Mouse (Mus musculus) lung, embryonic 14.5 days (tissue): ENCODE data around the gene Cdk2ap2. TPM values are rescaled to one million over a fixed set of nuclear protein-coding genes. Genes with fewer than 3 reads are reported as not detected.

ENCODE experiments used
- ATAC-seq: fragments of 200-750 bp; cut with Nextera tagmentation; 2 replicates; pipeline ENCODE4 v1.8.0; 2017; ENCODE audit warnings: mild to moderate bottlenecking, moderate TSS enrichment, moderate library complexity; ENCODE audit not compliant: insufficient read depth
- DNase-seq: peaks from one replicate; pipeline ENCODE4 v3.0.0-alpha.2; 2015
- H3K27ac ChIP-seq: fragments of 300-500 bp; sonication (generic); 2 replicates; pipeline ENCODE4 v1.5.1; 2014; ENCODE audit warnings: low read depth, mild to moderate bottlenecking, moderate library complexity
- H3K27me3 ChIP-seq: fragments of 300-500 bp; sonication (generic); 2 replicates; pipeline ENCODE4 v1.6.1; 2014; ENCODE audit warnings: low read length, control low read depth; ENCODE audit not compliant: insufficient read depth
- H3K36me3 ChIP-seq: fragments of 300-500 bp; sonication (generic); 2 replicates; pipeline ENCODE4 v1.6.1; 2014; ENCODE audit warnings: control low read depth; ENCODE audit not compliant: insufficient read depth
- H3K4me1 ChIP-seq: fragments of 300-500 bp; sonication (generic); 2 replicates; pipeline ENCODE4 v1.6.1; 2014; ENCODE audit warnings: antibody characterized with exemption, control low read depth; ENCODE audit not compliant: insufficient read depth
- H3K4me2 ChIP-seq: fragments of 300-500 bp; sonication (generic); 2 replicates; pipeline ENCODE4 v1.6.1; 2014; ENCODE audit warnings: mild to moderate bottlenecking
- H3K4me3 ChIP-seq: fragments of 300-500 bp; sonication (generic); 2 replicates; pipeline ENCODE4 v1.5.1; 2014; ENCODE audit warnings: low read depth, low read length
- H3K9ac ChIP-seq: fragments of 300-500 bp; sonication (generic); 2 replicates; pipeline ENCODE4 v1.6.1; 2014
- H3K9me3 ChIP-seq: fragments of 300-500 bp; sonication (generic); 2 replicates; pipeline ENCODE4 v1.6.1; 2016; ENCODE audit warnings: low read depth, low read length, control low read depth
- CTCF ChIP-seq: IDR thresholded peaks from 2 replicates; pipeline ENCODE4 v1.5.1; 2016; ENCODE audit warnings: antibody characterized with exemption, low read depth
- WGBS: fragments of 180-500 bp; shearing (Covaris S2); extraction: QIAGEN DNeasy Blood & Tissue Kit; methylation state at CpG from one replicate; pipeline ENCODE4 v1.1.7; 2014; 5-methylcytosine and 5-hydroxymethylcytosine counted together
- polyA plus RNA-seq: library from polyadenylated mRNA; unstranded; fragments of >200 nt; fragmentation: Nextera tagmentation; extraction: Ambion mirVana; gene quantifications from 2 replicates; pipeline ENCODE4 v1.2.1, GENCODE M21; 2014

Cdk2ap2 gene
- polyA plus RNA-seq, 1 experiment from 2014 or later, result 76.6 TPM

- peaks cover 5% of the 10 kb centered on the region for H3K36me3 ChIP-seq
- no peak for ATAC-seq
- WGBS, result 80% methylated on average over 5 of the region's 5 CpGs
Measured at GRCm38 (mm10) chr19:4137913-4138312, 40.9 kb downstream of the Cdk2ap2 start.

GRCm38 (mm10) chr19:4139446-4139845, 42.5 kb downstream of the Cdk2ap2 start, which contains the start of gene Gpr152:
Gene Gpr152, plus strand, starts transcription at chr19:4139787.
- 69% methylated on average over 2 of the region's 2 CpGs for WGBS

More at GRCm38 (mm10) chr19:4137913-4138312, 40.9 kb downstream of the Cdk2ap2 start:
- no peaks in the 10 kb centered on the region for H3K4me1 ChIP-seq
- no peak overlapping the region for H3K9ac ChIP-seq
- H3K4me3 ChIP-seq, result no peak overlapping the region
- no peaks in the 10 kb centered on the region for H3K9me3 ChIP-seq
- no peak for TF ChIP-seq CTCF
- H3K4me2 ChIP-seq, result no peak overlapping the region
- H3K27me3 ChIP-seq, result no peaks in the 10 kb centered on the region
- no peak for DNase-seq
- H3K27ac ChIP-seq, result no peak overlapping the region

GRCm38 (mm10) chr19:4140147-4140546, 43.2 kb downstream of the Cdk2ap2 start:
- DNase-seq (no peak), ATAC-seq (no peak)
- Histone ChIP-seq H3K36me3 (no peaks in the 10 kb centered on the region), H3K4me1 (no peaks in the 10 kb centered on the region), H3K27ac (no peak overlapping the region), H3K4me2 (no peak overlapping the region), H3K9ac (no peak overlapping the region), H3K27me3 (no peaks in the 10 kb centered on the region), H3K4me3 (no peak overlapping the region), H3K9me3 (no peaks in the 10 kb centered on the region)
- 74% methylated on average over 6 of the region's 6 CpGs for WGBS
- no peak for TF ChIP-seq CTCF

More at GRCm38 (mm10) chr19:4139446-4139845, 42.5 kb downstream of the Cdk2ap2 start, which contains the start of gene Gpr152:
- TF ChIP-seq CTCF, result no peak
- Histone ChIP-seq H3K4me2 (no peak within 1 kb of the TSS), H3K9me3 (no peaks in the 10 kb centered on the region), H3K9ac (no peak within 1 kb of the TSS), H3K4me1 (no peaks in the 10 kb centered on the region), H3K36me3 (no peaks in the 10 kb centered on the region), H3K4me3 (no peak within 1 kb of the TSS), H3K27ac (no peak within 1 kb of the TSS), H3K27me3 (no peaks in the 10 kb centered on the region)
- no peak for DNase-seq
- ATAC-seq, result no peak

GRCm38 (mm10) chr19:4142416-4143173, 45.6 kb downstream of the Cdk2ap2 start:
- no peak for TF ChIP-seq CTCF
- no peak for ATAC-seq

GRCm38 (mm10) chr19:4143759-4144268, 46.8 kb downstream of the Cdk2ap2 start, which contains the start of gene Cabp4:
Gene Cabp4, minus strand, starts transcription at chr19:4144033.
- H3K27ac ChIP-seq, result no peak within 1 kb of the TSS
- TF ChIP-seq CTCF, result no peak
- no peaks in the 10 kb centered on the region for H3K4me1 ChIP-seq
- no peaks in the 10 kb centered on the region for H3K9me3 ChIP-seq
- no peaks in the 10 kb centered on the region for H3K27me3 ChIP-seq
- 71% methylated on average over 7 of the region's 7 CpGs for WGBS
- no peak within 1 kb of the TSS for H3K4me3 ChIP-seq
- H3K36me3 ChIP-seq, result no peaks in the 10 kb centered on the region
- H3K9ac ChIP-seq, result no peak within 1 kb of the TSS; the same call in 1 of the 2 replicates
- no peak for DNase-seq
- no peak for ATAC-seq
- no peak within 1 kb of the TSS for H3K4me2 ChIP-seq

More at GRCm38 (mm10) chr19:4142416-4143173, 45.6 kb downstream of the Cdk2ap2 start:
- Histone ChIP-seq H3K27ac (no peak overlapping the region), H3K4me3 (no peak overlapping the region), H3K9me3 (no peaks in the 10 kb centered on the region), H3K4me2 (no peak overlapping the region), H3K9ac (no peak overlapping the region), H3K27me3 (no peaks in the 10 kb centered on the region), H3K36me3 (no peaks in the 10 kb centered on the region), H3K4me1 (no peaks in the 10 kb centered on the region)
- no peak for DNase-seq
- WGBS, result 83% methylated on average over 18 of the region's 18 CpGs

GRCm38 (mm10) chr19:4144550-4145498, 47.8 kb downstream of the Cdk2ap2 start:
- H3K27me3 ChIP-seq, result no peaks in the 10 kb centered on the region
- peaks cover under 1% of the 10 kb centered on the region; the same call in 1 of the 2 replicates for H3K36me3 ChIP-seq
- no peak overlapping the region for H3K9ac ChIP-seq
- H3K4me1 ChIP-seq, result peaks cover 5% of the 10 kb centered on the region
- H3K27ac ChIP-seq, result no peak overlapping the region
- no peak overlapping the region for H3K4me3 ChIP-seq
- WGBS, result 77% methylated on average over 16 of the region's 16 CpGs
- no peak overlapping the region for H3K4me2 ChIP-seq
- TF ChIP-seq CTCF, result no peak
- ATAC-seq, result no peak
- no peak for DNase-seq
- no peaks in the 10 kb centered on the region for H3K9me3 ChIP-seq
